Mouse (Mus musculus): Measurements from ENCODE around the gene Dhx37. TPM values are rescaled to one million over a fixed set of nuclear protein-coding genes. Genes with fewer than 3 reads are reported as not detected.

The Dhx37 gene
- polyA plus RNA-seq, 1 experiment from 2014 or later: 16.5 TPM

GRCm38 (mm10) chr5:125382673-125383558, 51.0 kb downstream of the Dhx37 start:
- 54% methylated on average over 6 of the region's 6 CpGs for WGBS
- Histone ChIP-seq H3K4me3 (replicated peaks) (no peak overlapping the region), H3K9me3 (no peaks in the 10 kb centered on the region), H3K9ac (no peak overlapping the region), H3K36me3 (replicated peaks) (peaks cover 21% of the 10 kb centered on the region), H3K4me2 (no peak overlapping the region), H3K27me3 (no peaks in the 10 kb centered on the region), H3K27ac (no peak overlapping the region), H3K4me1 (peaks cover 10% of the 10 kb centered on the region)
- ATAC-seq (ENCODE audit: low FRiP score): peak; percentile 65

GRCm38 (mm10) chr5:125381954-125382672, 51.8 kb downstream of the Dhx37 start:
- H3K27me3 ChIP-seq: no peaks in the 10 kb centered on the region
- 88% methylated on average over 5 of the region's 5 CpGs for WGBS
- H3K27ac ChIP-seq: no peak overlapping the region
- no peaks in the 10 kb centered on the region for H3K9me3 ChIP-seq
- H3K4me1 ChIP-seq: peaks cover 10% of the 10 kb centered on the region
- ATAC-seq (ENCODE audit: low FRiP score): no peak
- no peak overlapping the region for H3K4me2 ChIP-seq
- H3K9ac ChIP-seq: no peak overlapping the region
- H3K36me3 ChIP-seq (replicated peaks): peaks cover 21% of the 10 kb centered on the region
- H3K4me3 ChIP-seq (replicated peaks): no peak overlapping the region

DNA sequence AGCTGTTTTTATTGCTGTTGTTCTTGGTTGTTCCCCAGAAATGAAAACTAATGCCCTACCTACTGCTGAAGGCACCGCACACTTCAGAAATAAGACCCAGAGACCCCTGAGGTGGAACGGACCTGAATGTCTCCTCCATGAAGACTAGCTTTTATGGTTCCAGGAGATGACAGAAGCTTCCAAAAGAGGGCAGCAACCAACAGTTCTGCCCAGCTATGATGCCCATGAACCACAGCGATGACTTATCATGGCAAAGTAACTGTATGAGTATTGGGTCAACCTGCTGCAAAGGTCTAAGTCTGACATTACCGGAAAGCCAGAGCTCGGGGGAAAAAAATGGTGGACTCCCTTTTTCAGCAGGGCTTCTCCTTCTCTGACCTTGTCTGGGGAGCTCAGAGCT, 55.0 kb downstream of the Dhx37 start:
- Histone ChIP-seq H3K9ac (no peak overlapping the region), H3K27me3 (no peaks in the 10 kb centered on the region), H3K4me1 (no peaks in the 10 kb centered on the region), H3K4me2 (no peak overlapping the region), H3K4me3 (replicated peaks) (no peak overlapping the region), H3K36me3 (replicated peaks) (no peaks in the 10 kb centered on the region), H3K27ac (no peak overlapping the region), H3K9me3 (no peaks in the 10 kb centered on the region)
- WGBS: 86% methylated on average over 5 of the region's 5 CpGs
- ATAC-seq (ENCODE audit: low FRiP score): no peak

DNA sequence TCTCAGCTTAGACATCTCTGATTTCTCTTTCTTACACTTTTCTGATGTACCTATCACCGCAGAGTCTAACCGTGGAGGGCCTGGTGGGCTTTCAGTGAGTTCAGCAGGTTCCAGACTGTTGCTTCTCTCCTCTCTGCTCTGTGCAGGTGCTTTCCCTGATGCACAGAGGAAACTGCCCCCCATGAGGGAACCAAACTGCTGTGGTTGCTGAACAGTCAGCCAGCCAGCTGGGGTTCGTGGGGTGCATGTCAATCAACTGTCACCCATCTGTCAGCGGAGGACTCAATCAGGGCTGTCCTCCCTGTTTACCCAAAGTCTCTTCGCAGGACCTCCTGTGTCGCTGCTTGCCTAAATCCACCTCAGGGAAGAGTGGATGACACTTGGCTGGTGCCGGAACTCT, 56.7 kb downstream of the Dhx37 start:
- H3K27me3 ChIP-seq: no peaks in the 10 kb centered on the region
- no peaks in the 10 kb centered on the region for H3K4me1 ChIP-seq
- no peaks in the 10 kb centered on the region for H3K9me3 ChIP-seq
- 71% methylated on average over 7 of the region's 7 CpGs for WGBS
- H3K4me3 ChIP-seq (replicated peaks): no peak overlapping the region
- no peak for ATAC-seq (ENCODE audit: low FRiP score)
- no peak overlapping the region for H3K27ac ChIP-seq
- H3K36me3 ChIP-seq (replicated peaks): no peaks in the 10 kb centered on the region
- no peak overlapping the region for H3K9ac ChIP-seq
- H3K4me2 ChIP-seq: no peak overlapping the region

DNA sequence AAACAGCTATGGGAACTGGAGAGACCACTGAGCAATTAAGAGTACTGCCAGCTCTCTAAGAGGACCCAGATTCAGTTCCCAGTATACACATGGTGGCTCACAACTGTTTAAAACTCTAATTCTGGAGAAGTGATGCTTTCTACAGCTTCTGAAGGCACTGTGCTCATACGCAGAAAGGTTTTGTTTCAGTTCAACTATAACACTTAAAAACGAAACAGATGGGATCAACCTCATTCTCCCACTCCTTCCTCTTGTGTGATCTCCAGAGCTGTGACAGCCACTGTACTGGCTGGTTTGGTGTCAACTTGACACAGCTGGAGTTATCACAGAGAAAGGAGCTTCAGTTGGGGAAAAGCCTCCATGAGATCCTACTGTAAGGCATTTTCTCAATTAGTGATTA, 58.0 kb downstream of the Dhx37 start:
- WGBS: 86% methylated on average over 2 of the region's 2 CpGs
- no peaks in the 10 kb centered on the region for H3K9me3 ChIP-seq
- H3K36me3 ChIP-seq (replicated peaks): no peaks in the 10 kb centered on the region
- H3K4me2 ChIP-seq: no peak overlapping the region
- no peak overlapping the region for H3K27ac ChIP-seq
- no peak overlapping the region for H3K4me3 ChIP-seq (replicated peaks)
- no peak overlapping the region for H3K9ac ChIP-seq
- ATAC-seq (ENCODE audit: low FRiP score): no peak
- no peaks in the 10 kb centered on the region for H3K4me1 ChIP-seq
- no peaks in the 10 kb centered on the region for H3K27me3 ChIP-seq

DNA sequence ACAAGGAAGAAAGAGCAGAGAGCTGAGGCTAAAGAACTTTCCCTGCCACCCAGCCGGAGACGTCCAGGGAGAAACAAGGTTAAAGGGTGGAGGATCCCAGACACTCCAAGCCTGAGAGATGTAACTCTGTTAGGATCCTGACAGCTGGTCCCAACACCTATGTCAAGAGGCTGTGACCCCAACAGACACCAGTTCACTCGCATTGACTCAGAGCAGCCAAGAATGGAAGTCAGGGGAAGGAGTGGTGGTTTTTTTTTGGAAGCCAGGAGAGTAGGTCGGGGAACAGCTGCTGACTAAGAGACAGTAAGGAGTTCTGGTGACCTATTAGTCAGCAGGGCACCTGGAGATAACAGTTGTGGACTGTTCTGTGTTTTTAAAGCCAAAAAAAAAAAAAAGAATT, 61.9 kb downstream of the Dhx37 start:
- Histone ChIP-seq H3K27ac (no peak overlapping the region), H3K9ac (no peak overlapping the region), H3K27me3 (no peaks in the 10 kb centered on the region), H3K36me3 (replicated peaks) (no peaks in the 10 kb centered on the region), H3K4me3 (replicated peaks) (no peak overlapping the region), H3K4me1 (no peaks in the 10 kb centered on the region), H3K4me2 (no peak overlapping the region), H3K9me3 (no peaks in the 10 kb centered on the region)
- ATAC-seq (ENCODE audit: low FRiP score): no peak
- WGBS: 88% methylated on average over 4 of the region's 4 CpGs

GRCm38 (mm10) chr5:125370950-125371693, 62.8 kb downstream of the Dhx37 start:
- no peak for ATAC-seq (ENCODE audit: low FRiP score)
- no peaks in the 10 kb centered on the region for H3K36me3 ChIP-seq (replicated peaks)
- no peak overlapping the region for H3K4me2 ChIP-seq
- whole genome bisulfite sequencing: 78% methylated on average over 7 of the region's 7 CpGs
- no peak overlapping the region for H3K27ac ChIP-seq
- H3K4me3 ChIP-seq (replicated peaks): no peak overlapping the region
- no peaks in the 10 kb centered on the region for H3K27me3 ChIP-seq
- H3K4me1 ChIP-seq: no peaks in the 10 kb centered on the region
- H3K9ac ChIP-seq: no peak overlapping the region
- H3K9me3 ChIP-seq: no peaks in the 10 kb centered on the region

- 4% methylated on average over 4 of the region's 4 CpGs for WGBS
Measured at GRCm38 (mm10) chr5:125368568-125368967, 65.4 kb downstream of the Dhx37 start.

DNA sequence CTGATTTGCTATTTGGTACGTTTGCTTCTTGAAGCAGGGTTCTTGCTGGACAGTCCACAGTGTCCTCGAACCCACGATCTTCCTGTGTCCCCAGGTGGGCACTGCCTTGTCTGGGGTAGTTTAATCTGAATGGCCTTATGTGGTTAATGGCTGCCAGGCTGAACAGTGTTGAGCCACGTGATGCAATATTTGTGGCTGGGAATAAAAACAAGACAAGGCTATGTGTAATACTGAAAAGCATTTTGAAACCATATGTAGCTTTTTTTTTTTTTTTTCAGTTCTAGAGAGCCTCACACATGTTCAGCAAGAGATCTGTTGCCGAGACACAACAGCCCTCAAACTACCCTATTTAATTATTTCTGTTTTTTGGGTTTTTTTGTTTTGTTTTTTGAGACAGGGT, 65.8 kb downstream of the Dhx37 start:
- H3K4me1 ChIP-seq: no peaks in the 10 kb centered on the region
- H3K4me2 ChIP-seq: no peak overlapping the region
- no peak overlapping the region for H3K4me3 ChIP-seq (replicated peaks)
- H3K27ac ChIP-seq: no peak overlapping the region
- WGBS: 71% methylated on average over 5 of the region's 5 CpGs
- H3K9ac ChIP-seq: no peak overlapping the region
- H3K36me3 ChIP-seq (replicated peaks): no peaks in the 10 kb centered on the region
- H3K27me3 ChIP-seq: no peaks in the 10 kb centered on the region
- ATAC-seq (ENCODE audit: low FRiP score): no peak
- peaks cover 7% of the 10 kb centered on the region; the same call in 1 of the 2 replicates for H3K9me3 ChIP-seq

More at GRCm38 (mm10) chr5:125368568-125368967, 65.4 kb downstream of the Dhx37 start:
- Histone ChIP-seq H3K27ac (no peak overlapping the region), H3K4me3 (replicated peaks) (no peak overlapping the region), H3K27me3 (no peaks in the 10 kb centered on the region), H3K4me2 (no peak overlapping the region), H3K36me3 (replicated peaks) (no peaks in the 10 kb centered on the region), H3K9ac (no peak overlapping the region), H3K4me1 (no peaks in the 10 kb centered on the region), H3K9me3 (peaks cover 7% of the 10 kb centered on the region; the same call in 1 of the 2 replicates)
- ATAC-seq (ENCODE audit: low FRiP score): no peak

DNA sequence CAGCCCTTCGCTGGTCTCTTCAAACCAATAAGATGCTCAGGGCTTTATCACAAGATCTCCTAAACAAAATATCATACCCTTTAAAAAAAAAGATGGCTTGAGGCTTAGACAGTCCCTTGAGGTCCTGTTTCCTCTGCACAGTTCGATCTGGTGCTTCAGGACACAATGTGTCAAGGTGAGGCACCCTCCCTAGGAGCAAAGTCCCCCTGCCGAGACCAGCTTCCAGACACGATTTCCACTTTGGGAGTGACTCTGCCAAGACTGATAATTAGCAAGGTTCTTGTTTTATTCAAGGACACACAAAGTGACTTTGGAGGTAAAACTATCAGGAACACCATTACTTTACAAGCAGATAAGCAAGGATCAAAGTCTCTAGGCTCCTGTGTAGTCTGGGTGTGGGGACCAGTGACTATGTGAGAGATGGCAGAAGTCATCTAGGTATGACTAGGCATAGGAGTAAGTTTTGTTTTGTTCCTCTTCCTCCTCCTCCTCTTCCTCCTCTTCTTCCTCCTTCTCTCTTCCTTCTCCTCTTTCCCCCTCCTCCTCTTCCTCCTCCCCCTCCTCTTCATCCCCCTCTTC, 69.0 kb downstream of the Dhx37 start:
- no peaks in the 10 kb centered on the region for H3K27me3 ChIP-seq
- no peaks in the 10 kb centered on the region for H3K4me1 ChIP-seq
- ATAC-seq (ENCODE audit: low FRiP score): no peak
- no peak overlapping the region for H3K27ac ChIP-seq
- H3K9ac ChIP-seq: no peak overlapping the region
- WGBS: 78% methylated on average over 4 of the region's 4 CpGs
- no peak overlapping the region for H3K4me2 ChIP-seq
- no peak overlapping the region for H3K4me3 ChIP-seq (replicated peaks)
- no peaks in the 10 kb centered on the region for H3K36me3 ChIP-seq (replicated peaks)
- H3K9me3 ChIP-seq: peaks cover 7% of the 10 kb centered on the region; the same call in 1 of the 2 replicates

GRCm38 (mm10) chr5:125363894-125364293, 70.0 kb downstream of the Dhx37 start:
- H3K4me3 ChIP-seq (replicated peaks): no peak overlapping the region
- WGBS: 88% methylated on average over 7 of the region's 7 CpGs
- ATAC-seq (ENCODE audit: low FRiP score): no peak

More at GRCm38 (mm10) chr5:125363894-125364293, 70.0 kb downstream of the Dhx37 start:
- Histone ChIP-seq H3K9me3 (peaks cover 7% of the 10 kb centered on the region; the same call in 1 of the 2 replicates), H3K4me1 (no peaks in the 10 kb centered on the region), H3K36me3 (replicated peaks) (no peaks in the 10 kb centered on the region), H3K9ac (no peak overlapping the region), H3K27ac (no peak overlapping the region), H3K4me2 (no peak overlapping the region), H3K27me3 (no peaks in the 10 kb centered on the region)

All from forebrain, embryonic 12.5 days (tissue).